Mouse (Mus musculus) left cerebral cortex, adult 9 months (tissue): ENCODE data around the gene Bmf.
A peak's percentile ranks its signal among the peaks of the same experiment; 100 is the strongest.

ENCODE experiments used
- DNase-seq, 2 experiments: peaks; one replicate each; pipeline ENCODE4 v3.0.0; 2022; ENCODE audit warnings: low spot score in 2 of 2

Gene Bmf

DNA sequence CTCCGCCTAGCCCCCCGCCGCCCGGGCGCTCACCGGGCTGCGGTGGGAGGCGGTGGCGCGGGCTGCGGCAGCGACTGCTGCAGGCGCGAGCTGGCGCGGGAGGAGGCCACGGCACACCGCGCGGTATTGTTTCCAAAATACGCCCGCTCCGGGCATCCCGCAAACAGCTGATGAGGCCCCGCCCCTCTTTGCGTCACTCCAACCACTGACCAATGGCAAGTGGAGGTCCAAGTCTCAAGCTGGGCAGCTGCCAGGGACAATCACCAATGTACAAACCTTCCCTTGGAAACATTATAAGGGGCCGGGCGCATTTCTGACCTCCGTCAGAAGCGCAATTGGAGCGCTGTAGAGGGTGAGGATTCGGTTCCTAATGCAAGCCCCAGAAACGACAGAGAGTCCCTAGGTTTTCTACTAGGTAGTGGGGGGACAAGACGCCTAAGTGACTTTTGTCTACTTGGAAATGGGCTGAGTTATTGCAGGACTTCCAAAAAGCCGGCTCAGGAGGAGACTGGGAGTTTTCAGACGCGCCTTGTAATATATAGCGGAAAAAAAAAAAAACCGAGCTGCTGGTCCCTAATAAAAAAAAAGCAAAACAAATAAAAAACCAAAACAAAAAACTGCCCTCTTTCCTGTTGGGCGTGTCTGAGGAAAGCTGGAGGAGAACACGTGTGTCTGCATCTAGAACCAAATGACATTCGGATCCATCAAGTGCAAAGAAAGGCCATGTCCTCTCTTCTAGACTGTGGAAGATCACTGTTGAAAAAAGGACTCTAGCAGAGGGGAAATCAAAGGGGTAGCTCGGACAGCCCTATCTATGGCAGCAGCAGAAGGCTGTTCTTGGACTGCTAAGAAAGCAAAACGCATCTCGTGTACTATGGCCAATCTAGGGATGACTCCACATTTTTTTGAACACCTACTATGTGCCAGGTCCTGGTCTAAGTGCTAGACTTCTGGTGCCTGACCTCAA is at the start of gene Bmf:
Gene Bmf, minus strand, starts transcription at position 181 of the 967 bp plus-strand sequence.
- DNase-seq, result peak; percentile 86 to 96

GRCm38 (mm10) chr2:118599087-118599486 is 49.6 kb upstream of the Bmf start:
- DNase-seq, result no peak

DNA sequence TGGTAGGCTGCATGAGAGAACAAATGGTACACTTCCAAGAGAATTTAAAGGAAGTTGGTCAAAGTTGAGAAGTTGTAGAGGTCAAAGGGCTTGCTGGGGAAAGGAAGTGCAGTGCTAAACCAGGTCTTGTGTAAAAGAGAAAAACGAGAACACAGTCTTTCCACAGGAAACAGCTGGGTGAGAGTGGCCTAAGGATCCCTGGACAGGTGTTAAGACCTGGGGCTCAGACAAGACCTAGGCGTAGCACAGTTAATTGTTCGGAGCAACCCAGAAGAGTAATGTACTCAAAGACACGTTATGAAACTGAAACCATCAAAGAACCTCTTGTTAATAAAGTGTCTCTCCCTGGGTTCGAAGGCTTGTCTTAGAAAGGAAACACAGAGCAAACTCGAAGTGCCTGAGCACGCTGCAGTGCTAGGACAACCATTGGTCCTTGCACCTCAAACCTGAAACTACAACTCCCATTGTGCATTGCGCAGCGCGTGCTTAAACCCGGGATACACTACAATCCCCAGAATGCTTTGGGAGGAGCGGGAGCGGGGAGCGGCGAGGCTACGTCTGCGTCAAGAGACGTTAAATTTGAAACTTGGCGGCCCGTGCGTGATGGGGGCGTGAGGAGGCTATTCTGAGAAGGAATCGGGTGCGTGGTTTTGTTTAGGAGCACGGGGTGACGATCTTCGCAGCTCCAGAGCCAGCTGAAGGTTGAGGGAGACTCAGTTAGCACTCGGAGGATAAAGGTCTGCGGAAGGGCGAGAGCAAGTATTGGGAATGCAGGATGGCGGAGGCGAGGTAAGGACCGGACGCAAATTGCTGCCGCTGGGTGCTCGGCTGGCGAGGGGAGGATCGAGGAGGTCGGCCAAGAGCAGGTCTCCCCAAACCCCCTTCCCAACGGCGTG is 48.4 kb upstream of the Bmf start, which contains the start of gene Bub1b:
Gene Bub1b, plus strand, starts transcription at position 539 of the 896 bp plus-strand sequence.
- peak; percentile 59 to 92 for DNase-seq

GRCm38 (mm10) chr2:118591083-118591482 is 41.6 kb upstream of the Bmf start:
- DNase-seq, result no peak

DNA sequence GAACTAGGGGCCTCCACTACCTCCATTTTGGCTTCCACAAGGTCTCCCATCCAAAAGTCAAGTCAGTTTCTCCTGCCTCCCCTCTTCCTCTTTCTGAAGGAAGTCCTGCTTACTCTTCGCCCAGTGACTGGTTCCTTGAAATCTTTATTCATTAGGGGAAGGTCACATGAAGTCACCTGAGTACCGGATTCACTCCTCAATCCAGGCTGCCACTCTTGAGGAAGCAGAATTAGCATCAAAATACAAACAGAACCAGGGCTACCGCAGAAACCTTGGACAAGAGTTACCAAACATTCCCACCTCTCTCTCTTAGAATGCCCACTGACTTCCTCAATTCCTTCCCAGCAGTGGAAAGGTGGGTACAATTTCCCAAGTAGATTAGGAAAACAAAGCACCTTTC is 38.2 kb upstream of the Bmf start:
- no peak for DNase-seq

DNA sequence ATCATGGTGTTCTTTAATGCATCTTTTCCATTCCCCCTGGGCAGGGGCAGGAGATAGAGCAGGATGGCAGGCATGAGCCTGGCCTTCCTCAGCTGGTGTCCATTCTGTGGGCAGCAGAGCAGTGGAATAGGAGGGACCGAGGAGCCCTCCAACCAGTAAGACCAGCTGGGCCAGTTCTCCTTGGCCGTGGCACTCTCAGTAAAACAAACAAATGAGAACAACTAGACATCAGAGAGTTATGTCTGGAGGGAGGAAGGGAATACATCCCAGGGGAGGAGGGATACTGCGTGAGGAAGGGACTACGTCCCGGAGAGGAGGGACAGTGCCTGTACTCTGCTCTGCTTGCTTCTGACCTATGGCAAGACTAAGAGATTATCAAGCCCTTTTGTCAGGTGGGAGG is 36.5 kb upstream of the Bmf start:
- no peak for DNase-seq

DNA sequence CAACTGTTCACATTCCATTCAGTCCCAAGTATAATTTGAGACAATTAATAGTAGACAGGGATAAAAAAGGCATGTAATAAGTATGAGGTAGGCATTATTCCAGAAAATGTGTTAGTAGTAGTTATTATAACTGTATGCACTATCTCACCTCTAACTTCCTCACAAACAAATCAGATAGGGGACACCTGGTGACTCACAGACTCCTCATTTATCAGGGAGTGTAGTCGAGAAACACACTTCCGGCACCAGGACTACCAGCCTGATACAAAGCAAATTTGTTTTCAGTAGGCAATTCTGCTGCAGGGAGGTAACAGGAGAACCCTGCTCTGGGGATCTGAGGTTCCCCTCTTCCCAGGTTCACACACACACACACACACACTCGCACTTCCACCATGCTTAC is 23.6 kb upstream of the Bmf start:
- no peak for DNase-seq

DNA sequence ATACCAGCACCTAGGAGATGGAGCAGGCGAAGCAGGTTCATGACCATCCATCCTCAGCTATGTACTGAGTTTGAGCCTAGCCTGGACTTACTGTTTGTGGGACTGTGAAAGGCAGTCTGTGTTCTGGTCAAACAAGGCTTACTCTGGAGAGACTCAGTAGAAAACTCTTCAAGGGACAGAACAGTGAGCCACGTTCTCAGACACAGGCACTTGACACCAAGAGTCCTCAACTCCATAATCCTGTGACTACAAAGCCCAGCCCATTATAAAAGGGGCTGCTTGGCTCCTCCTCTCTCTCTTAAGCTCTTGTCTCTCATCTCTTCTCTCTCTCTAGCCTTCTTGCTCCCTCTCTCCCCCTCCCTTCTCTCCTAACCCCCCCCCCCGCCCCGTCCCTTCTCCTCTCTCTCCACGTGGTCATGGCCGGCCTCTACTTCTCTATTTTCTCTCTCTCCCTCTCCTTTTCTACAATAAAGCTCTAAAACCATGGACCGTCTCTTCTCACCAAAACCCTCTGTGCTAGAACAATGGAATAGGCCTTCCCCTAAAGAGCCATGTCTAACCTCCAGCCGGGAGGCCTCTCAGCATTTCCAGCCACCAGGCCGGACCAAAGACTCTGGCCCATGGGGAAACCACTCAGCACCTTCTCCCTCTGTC is 22.8 kb upstream of the Bmf start:
- DNase-seq, result no peak

GRCm38 (mm10) chr2:118570939-118571338 is 21.5 kb upstream of the Bmf start:
- DNase-seq, result no peak

GRCm38 (mm10) chr2:118567179-118567578 is 17.7 kb upstream of the Bmf start:
- peak in 1 of 2 experiments; percentile 8 for DNase-seq

- no peak for DNase-seq
Measured at GRCm38 (mm10) chr2:118562431-118562830, 12.9 kb upstream of the Bmf start.

DNA sequence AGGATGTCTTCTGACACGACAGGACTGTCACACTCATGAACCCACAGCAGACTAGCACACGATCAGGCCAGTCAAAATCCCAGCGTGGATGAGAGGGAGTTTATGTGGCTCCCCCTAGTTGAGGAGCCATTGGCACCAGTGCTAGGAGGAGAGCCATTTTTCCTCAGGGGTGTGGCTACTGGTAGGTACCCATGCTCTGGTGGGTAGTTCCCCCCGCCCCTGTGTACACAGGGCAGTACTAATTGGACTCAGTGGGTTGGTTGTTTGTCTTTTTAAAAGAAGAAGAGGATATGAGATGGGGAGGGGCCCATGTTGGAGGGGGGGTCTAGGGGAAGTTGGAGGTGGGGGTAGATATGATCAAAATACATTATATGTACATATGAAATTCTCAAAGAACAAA is 12.5 kb upstream of the Bmf start:
- DNase-seq, result no peak

DNA sequence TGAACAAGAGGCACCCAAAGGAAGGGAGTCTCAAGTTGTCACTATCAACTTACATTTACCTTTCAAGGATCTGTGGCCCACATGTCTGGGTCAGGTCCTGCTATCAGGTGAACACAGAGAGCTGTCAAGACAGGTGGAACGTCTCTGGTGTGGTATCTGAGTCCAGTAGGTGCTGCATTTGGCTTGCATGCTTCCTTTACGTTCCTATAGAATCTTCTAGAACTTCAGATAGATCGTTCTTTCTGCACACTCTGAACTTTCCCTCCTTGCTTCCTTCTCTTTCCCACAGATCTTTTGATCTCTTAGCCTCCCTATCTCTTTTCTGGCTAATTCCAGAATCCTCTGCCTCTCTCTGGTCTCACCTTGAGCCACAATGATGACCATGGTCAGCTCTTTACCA is 8.9 kb upstream of the Bmf start:
- no peak for DNase-seq

DNA sequence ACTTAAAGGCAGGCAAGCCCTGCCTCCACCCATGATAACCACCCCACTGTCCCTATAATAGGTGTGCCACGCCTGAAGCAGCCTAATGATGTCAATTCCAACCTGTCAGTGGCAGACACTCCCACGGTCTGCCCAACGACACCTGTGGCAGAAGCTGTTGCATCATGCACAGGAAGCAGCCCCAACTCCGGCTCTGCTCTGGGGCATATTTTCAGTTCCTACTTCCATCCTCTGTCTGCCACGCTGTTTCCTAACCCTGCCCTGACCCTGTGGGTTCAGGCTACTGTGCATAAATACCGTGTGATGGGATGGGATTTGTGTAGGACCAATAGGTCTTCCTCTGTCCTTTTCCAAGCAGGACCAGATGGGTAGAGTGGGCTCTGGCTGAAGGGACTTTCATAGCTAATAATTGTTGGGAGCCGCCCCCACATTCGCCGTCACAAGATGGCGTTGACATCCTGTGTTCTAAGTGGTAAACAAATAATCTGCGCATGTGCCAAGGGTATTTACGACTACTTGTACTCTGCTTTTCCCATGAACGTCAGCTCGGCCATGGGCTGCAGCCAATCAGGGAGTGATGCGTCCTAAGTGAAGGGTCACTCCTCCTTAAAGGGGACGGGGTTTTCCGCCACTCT is 5.0 kb upstream of the Bmf start:
- peak in 1 of 2 experiments; percentile 72 for DNase-seq

DNA sequence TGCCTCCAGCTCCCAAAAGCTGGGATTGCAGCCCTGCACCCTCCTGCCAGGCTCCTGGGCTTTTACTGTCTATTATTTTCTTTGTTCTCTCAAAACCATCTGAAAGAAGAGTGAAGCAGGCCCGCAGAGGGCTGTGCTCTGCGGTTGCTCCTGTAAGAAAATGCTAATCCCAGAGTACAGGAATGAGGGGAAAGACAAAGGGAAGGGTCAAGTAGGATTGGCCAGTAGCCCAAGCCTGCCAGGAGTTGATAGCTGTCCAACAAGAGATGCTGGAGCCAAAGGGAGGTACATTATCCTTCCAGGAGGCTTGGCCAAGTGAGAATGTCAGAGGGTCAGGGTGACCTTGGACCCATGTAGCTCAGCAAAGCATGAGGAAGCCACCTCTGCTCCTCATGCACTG is 2.1 kb upstream of the Bmf start:
- no peak for DNase-seq

GRCm38 (mm10) chr2:118548421-118549221 is 866 bp downstream of the Bmf start:
- DNase-seq, result no peak

GRCm38 (mm10) chr2:118547541-118548016 is 1.9 kb downstream of the Bmf start:
- DNase-seq, result no peak

DNA sequence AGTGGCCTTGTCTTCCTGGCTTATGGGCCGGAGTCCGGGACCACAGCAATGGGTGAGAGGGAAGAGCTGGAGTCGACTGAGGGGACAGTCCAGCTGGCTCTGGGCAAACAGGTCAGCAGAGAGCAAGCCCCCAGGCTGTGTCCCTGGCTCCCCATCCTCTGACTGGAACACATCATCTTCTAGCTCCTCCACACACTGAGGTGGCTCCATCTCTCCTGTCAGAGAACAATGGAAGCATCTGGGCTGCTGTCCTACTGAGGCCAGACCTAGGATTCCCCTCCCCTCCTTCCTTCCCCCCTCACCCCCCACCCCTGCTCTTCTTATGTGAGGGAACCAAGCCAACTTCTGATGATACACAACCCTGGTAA is 2.7 kb downstream of the Bmf start:
- no peak for DNase-seq

DNA sequence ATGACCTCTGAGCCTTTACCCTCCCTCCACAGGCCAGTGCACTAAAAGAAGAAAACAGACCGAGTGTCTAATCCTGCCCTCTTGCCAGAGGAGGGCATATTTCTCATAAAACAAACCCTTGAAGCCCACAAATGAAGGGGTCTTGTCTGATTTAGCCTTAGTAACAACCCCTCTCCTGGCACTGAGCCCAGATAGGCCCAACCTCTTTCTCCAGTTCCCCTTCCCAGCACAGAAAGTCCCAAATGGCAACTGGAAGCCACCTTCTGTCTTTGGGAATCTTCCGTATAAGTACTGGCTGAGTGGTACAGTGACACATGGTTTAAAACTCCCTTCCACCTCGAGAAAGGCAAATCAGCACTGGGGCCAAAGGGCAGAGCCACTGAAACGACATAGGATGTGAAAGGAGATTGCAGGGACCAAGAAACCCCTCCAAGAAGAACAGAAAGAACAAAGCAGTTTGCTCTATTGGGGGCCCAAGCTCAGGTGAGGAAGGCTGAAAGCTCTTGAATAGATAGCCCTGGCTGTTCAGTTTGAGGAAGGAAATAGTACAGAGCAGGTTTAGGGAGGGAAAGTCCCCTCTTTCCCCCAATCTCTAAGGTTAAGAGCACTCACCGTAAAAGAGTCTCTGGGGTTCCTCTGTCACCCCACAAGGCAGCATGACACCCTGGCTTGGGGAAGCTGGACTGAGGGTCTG is 3.2 kb downstream of the Bmf start:
- no peak for DNase-seq
